In the genomic region with DNA sequence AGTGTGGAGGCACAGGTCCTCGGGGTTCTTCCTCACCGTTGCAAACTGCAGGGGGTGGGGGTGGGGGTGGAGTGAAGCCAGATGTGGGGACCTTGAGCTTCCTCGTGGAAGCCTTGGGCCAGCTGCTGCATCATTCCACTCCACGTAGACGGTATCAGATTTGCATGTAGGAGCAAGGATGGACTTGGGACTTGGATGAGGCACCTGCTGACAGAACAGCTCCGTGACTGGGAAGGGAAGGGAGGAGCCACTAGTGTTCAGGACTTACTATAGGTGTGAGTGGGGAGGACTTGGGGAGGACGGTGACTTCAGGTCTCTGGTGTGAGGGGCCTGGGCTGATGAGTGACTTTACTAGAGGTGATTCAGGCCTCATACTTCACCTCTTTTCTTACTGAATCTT, we compare ENCODE assay signal across 13 mouse cellular contexts. TPM values are rescaled to one million over a fixed set of nuclear protein-coding genes. Genes with fewer than 3 reads are reported as not detected.
DNase-seq lines count a peak whose midpoint lies in the region; ATAC-seq and TF ChIP-seq lines count a peak whose summit lies in the region.
"Had no signal": no experiment of that assay in that cellular context is flagged by ENCODE, and none has a peak within 500 bp of the region (broad histone marks: within the 10 kb centered on the region; RNA-seq: fewer than 3 reads in every experiment).

No protein-coding gene starts in this region.

- H3K36me3 ChIP-seq in kidney, embryonic 14.5 days (ENCODE audit: control insufficient read depth, insufficient read depth, low read length), result no peaks in the 10 kb centered on the region
- no peaks in the 10 kb centered on the region for H3K36me3 ChIP-seq in ES-E14 (ENCODE audit: control insufficient read depth, insufficient read depth, low read length, poor library complexity, severe bottlenecking)
- H3K36me3 ChIP-seq in embryonic facial prominence, embryonic 11.5 days (replicated peaks; ENCODE audit: control insufficient read depth, insufficient read depth, low read depth, low read length), result no peaks in the 10 kb centered on the region
- H3K36me3 ChIP-seq in limb, embryonic 14.5 days (ENCODE audit: control insufficient read depth, insufficient read depth, low read length), result no peaks in the 10 kb centered on the region
- H3K36me3 ChIP-seq: forebrain, embryonic 15.5 days; G1E; liver, embryonic 13.5 days had no signal

- no peak overlapping the region for H3K4me2 ChIP-seq in kidney, embryonic 14.5 days (replicated peaks; ENCODE audit: low read depth, low read length)
- H3K4me2 ChIP-seq in embryonic facial prominence, embryonic 11.5 days (ENCODE audit: low read depth, low read length), result no peak overlapping the region
- H3K4me2 ChIP-seq in limb, embryonic 14.5 days (replicated peaks; ENCODE audit: low read depth, low read length, severe bottlenecking), result no peak overlapping the region; the same call in 1 of the 2 replicates
- H3K4me2 ChIP-seq: forebrain, embryonic 15.5 days had no signal

- DNase-seq in kidney, postnatal 10 days, result no peak
- no peak for DNase-seq in ES-E14 (ENCODE audit: low read depth, low spot score)
- DNase-seq in embryonic facial prominence, embryonic 11.5 days (ENCODE audit: low spot score), result no peak
- no peak for DNase-seq in limb, embryonic 14.5 days (ENCODE audit: low spot score)
- no peak for DNase-seq in yolk sac, embryonic 10.5 days (ENCODE audit: low spot score)
- DNase-seq: kidney, adult 2 months; liver, embryonic 13.5 days; thymus, postnatal 14 days had no signal

- peaks cover 39% of the 10 kb centered on the region for H3K4me1 ChIP-seq in kidney, embryonic 14.5 days (ENCODE audit: control insufficient read depth, insufficient read depth, low read length)
- H3K4me1 ChIP-seq in ES-E14 (ENCODE audit: control insufficient read depth in 2 of 2, insufficient read depth in 2 of 2, low read length in 2 of 2, poor library complexity in 1 of 2), result peaks cover 5 to 23% of the 10 kb centered on the region in 2 experiments; a peak in 3 of 4 replicates
- H3K4me1 ChIP-seq in embryonic facial prominence, embryonic 11.5 days (ENCODE audit: control insufficient read depth, insufficient read depth, low read length), result peaks cover 5% of the 10 kb centered on the region
- H3K4me1 ChIP-seq in limb, embryonic 14.5 days (ENCODE audit: control insufficient read depth, insufficient read depth, low read length), result peaks cover 28% of the 10 kb centered on the region

- H3K27me3 ChIP-seq in kidney, embryonic 14.5 days (ENCODE audit: control insufficient read depth, insufficient read depth, low read length), result no peaks in the 10 kb centered on the region
- no peaks in the 10 kb centered on the region for H3K27me3 ChIP-seq in embryonic facial prominence, embryonic 11.5 days (ENCODE audit: control insufficient read depth, insufficient read depth, low read length)
- H3K27me3 ChIP-seq in limb, embryonic 14.5 days (ENCODE audit: control insufficient read depth, insufficient read depth, low read length), result no peaks in the 10 kb centered on the region
- H3K27me3 ChIP-seq: forebrain, embryonic 15.5 days had no signal

- in situ Hi-C loops in ES-E14 (cut with MboI; ENCODE audit: low sequenced_read_pairs in 2 of 2, unreplicated experiment in 2 of 2), result no loop called here

- no peak overlapping the region for H3K4me3 ChIP-seq in kidney, embryonic 14.5 days (ENCODE audit: low read length)
- peak overlapping the region; percentile 2 to 17; a peak in 1 of 4 replicates for H3K4me3 ChIP-seq in ES-E14 (ENCODE audit: insufficient read depth in 1 of 2, low read depth in 1 of 2, low read length in 2 of 2, poor library complexity in 1 of 2, severe bottlenecking in 1 of 2)
- no peak overlapping the region for H3K4me3 ChIP-seq in embryonic facial prominence, embryonic 11.5 days (ENCODE audit: low read depth, low read length)
- no peak overlapping the region for H3K4me3 ChIP-seq in limb, embryonic 14.5 days (replicated peaks; ENCODE audit: low read length)
- H3K4me3 ChIP-seq: forebrain, embryonic 15.5 days; liver, embryonic 13.5 days had no signal

- WGBS in kidney, embryonic 14.5 days, result 28% methylated on average over 7 of the region's 7 CpGs
- WGBS in embryonic facial prominence, embryonic 11.5 days, result 20% methylated on average over 7 of the region's 7 CpGs
- 16% methylated on average over 7 of the region's 7 CpGs for WGBS in limb, embryonic 14.5 days

- peak overlapping the region; percentile 42; the same call in 1 of the 2 replicates for H3K9ac ChIP-seq in kidney, embryonic 14.5 days (ENCODE audit: low read depth, low read length)
- no peak overlapping the region; the same call in 1 of the 2 replicates for H3K9ac ChIP-seq in ES-E14 (ENCODE audit: insufficient read depth, low read depth, low read length, poor library complexity, severe bottlenecking)
- H3K9ac ChIP-seq in embryonic facial prominence, embryonic 11.5 days (replicated peaks; ENCODE audit: low read length), result no peak overlapping the region
- H3K9ac ChIP-seq in limb, embryonic 14.5 days (ENCODE audit: low read depth, low read length, severe bottlenecking), result no peak overlapping the region
- H3K9ac ChIP-seq: forebrain, embryonic 15.5 days; liver, embryonic 13.5 days had no signal

- peak overlapping the region; percentile 84; the same call in 1 of the 2 replicates for H3K27ac ChIP-seq in kidney, embryonic 14.5 days (ENCODE audit: low read depth, low read length)
- peak overlapping the region; percentile 92; the same call in 1 of the 2 replicates for H3K27ac ChIP-seq in ES-E14 (ENCODE audit: insufficient read depth, low read depth, low read length, poor library complexity, severe bottlenecking)
- peak overlapping the region; percentile 15; the same call in 1 of the 2 replicates for H3K27ac ChIP-seq in embryonic facial prominence, embryonic 11.5 days (replicated peaks; ENCODE audit: low read depth, low read length)
- peak overlapping the region; percentile 71 for H3K27ac ChIP-seq in limb, embryonic 14.5 days (replicated peaks; ENCODE audit: low read depth, low read length)
- H3K27ac ChIP-seq: forebrain, embryonic 15.5 days had no signal

- no peaks in the 10 kb centered on the region for H3K9me3 ChIP-seq in kidney, embryonic 14.5 days (ENCODE audit: control insufficient read depth, low read length)
- no peaks in the 10 kb centered on the region for H3K9me3 ChIP-seq in ES-E14 (ENCODE audit: control insufficient read depth, insufficient read depth, low read depth, low read length)
- H3K9me3 ChIP-seq in embryonic facial prominence, embryonic 11.5 days (replicated peaks; ENCODE audit: control insufficient read depth, low read length), result no peaks in the 10 kb centered on the region
- no peaks in the 10 kb centered on the region for H3K9me3 ChIP-seq in limb, embryonic 14.5 days (ENCODE audit: control insufficient read depth, low read length)
- H3K9me3 ChIP-seq: forebrain, embryonic 15.5 days; G1E; liver, embryonic 13.5 days had no signal

- no peak for TF ChIP-seq POLR2A in limb, embryonic 14.5 days (IDR thresholded peaks at IDR 0.05; ENCODE audit: borderline replicate concordance, extremely low read depth, insufficient read depth, insufficient read length)

- ATAC-seq in kidney, embryonic 14.5 days (ENCODE audit: low FRiP score, low TSS enrichment), result no peak
- no peak for ATAC-seq in embryonic facial prominence, embryonic 11.5 days (replicated peaks; ENCODE audit: insufficient number of reproducible peaks, low FRiP score, low TSS enrichment, low read depth)
- no peak for ATAC-seq in limb, embryonic 14.5 days (ENCODE audit: low FRiP score, low read depth)
- no peak for ATAC-seq in cerebellum, adult (ENCODE audit: insufficient number of reproducible peaks, low FRiP score, low TSS enrichment)
- ATAC-seq: forebrain, embryonic 15.5 days had no signal

TF ChIP-seq in ES-E14, 5 proteins besides CTCF, POLR2A, EP300 and RAD21:
- TF ChIP-seq ZNF384 (IDR thresholded peaks at IDR 0.05; ENCODE audit: low read depth, low read length), result no peak
- TF ChIP-seq HCFC1 (IDR thresholded peaks at IDR 0.05; ENCODE audit: borderline replicate concordance, insufficient read depth, low read length), result no peak
- TF ChIP-seq ZC3H11A (IDR thresholded peaks at IDR 0.05; ENCODE audit: borderline replicate concordance, low read depth, low read length), result no peak
- no peak for TF ChIP-seq MAFK (IDR thresholded peaks at IDR 0.05; ENCODE audit: insufficient read depth, low read depth, low read length)
- TF ChIP-seq CHD2 (IDR thresholded peaks at IDR 0.05; ENCODE audit: low read depth, low read length), result no peak

RNA-seq across cellular contexts. Expression of gene Ctdsp2, which starts 5.5 kb away (rescaled TPM):
- polyA plus RNA-seq in kidney, embryonic 14.5 days (2014; fragmentation: Nextera tagmentation; extraction: Ambion mirVana), result 81.1 and 112 TPM in 2 replicates
- total RNA-seq in ES-E14 (2012; rRNA removed), result 28.5 and 38.1 TPM in 2 replicates
- 64.8 and 67.9 TPM in 2 replicates for polyA plus RNA-seq in embryonic facial prominence, embryonic 11.5 days (2014; fragmentation: Nextera tagmentation; extraction: Ambion mirVana)
- polyA plus RNA-seq in limb, embryonic 14.5 days (2012; rRNA removed), result 230 and 284 TPM in 2 replicates
- 143 and 153 TPM in 2 replicates for polyA plus RNA-seq in limb, embryonic 14.5 days (2014; fragmentation: Nextera tagmentation; extraction: Ambion mirVana)

RNA-seq across cellular contexts. Expression of gene Avil, which starts 27.5 kb away (rescaled TPM):
- polyA plus RNA-seq in kidney, embryonic 14.5 days (2014; fragmentation: Nextera tagmentation; extraction: Ambion mirVana), result 0.19 and 0.20 TPM in 2 replicates
- 0.18 and 0.32 TPM in 2 replicates for total RNA-seq in ES-E14 (2012; rRNA removed)
- polyA plus RNA-seq in embryonic facial prominence, embryonic 11.5 days (2014; fragmentation: Nextera tagmentation; extraction: Ambion mirVana), result 0.39 and 0.42 TPM in 2 replicates
- 0.35 and 0.45 TPM in 2 replicates for polyA plus RNA-seq in limb, embryonic 14.5 days (2012; rRNA removed)
- 0.22 and 0.28 TPM in 2 replicates for polyA plus RNA-seq in limb, embryonic 14.5 days (2014; fragmentation: Nextera tagmentation; extraction: Ambion mirVana)
- total RNA-seq: common myeloid progenitor, adult 5-6 weeks had no signal
- polyA plus RNA-seq: G1E had no signal

RNA-seq across cellular contexts. Expression of gene Tsfm, which starts 57.7 kb away (rescaled TPM):
- 90.5 and 98.2 TPM in 2 replicates for polyA plus RNA-seq in kidney, embryonic 14.5 days (2014; fragmentation: Nextera tagmentation; extraction: Ambion mirVana)
- total RNA-seq in ES-E14 (2012; rRNA removed), result 52.8 and 60.9 TPM in 2 replicates
- 88.0 and 88.5 TPM in 2 replicates for polyA plus RNA-seq in embryonic facial prominence, embryonic 11.5 days (2014; fragmentation: Nextera tagmentation; extraction: Ambion mirVana)
- polyA plus RNA-seq in limb, embryonic 14.5 days (2012; rRNA removed), result 55.8 and 59.7 TPM in 2 replicates
- polyA plus RNA-seq in limb, embryonic 14.5 days (2014; fragmentation: Nextera tagmentation; extraction: Ambion mirVana), result 65.2 and 69.0 TPM in 2 replicates

Comparison
In these comparisons a context has a peak if more than half of its experiments do, and no peak if none do; other contexts are left out.
1. H3K27ac ChIP-seq: peak in every context shown above with its lines; median percentile 92 in ES-E14; 84 in kidney, embryonic 14.5 days; 71 in limb, embryonic 14.5 days; 15 in embryonic facial prominence, embryonic 11.5 days.
2. H3K4me3 ChIP-seq: peak in ES-E14 (2 of 2); none in kidney, embryonic 14.5 days (single experiment), embryonic facial prominence, embryonic 11.5 days (single experiment) and limb, embryonic 14.5 days (single experiment).